Mouse (Mus musculus) olfactory bulb, adult 2 months (tissue): ENCODE data around the gene Stpg1.

Source experiments
- CTCF ChIP-seq: fragments of 200-500 bp; IDR thresholded peaks from 2 replicates; pipeline ENCODE4 v1.5.1; 2012; ENCODE audit warnings: low read depth, mild to moderate bottlenecking, low read length, moderate library complexity; ENCODE audit not compliant: insufficient read depth
- POLR2A ChIP-seq: fragments of 200-500 bp; IDR thresholded peaks from 2 replicates; pipeline ENCODE4 v1.6.1; 2012; ENCODE audit warnings: mild to moderate bottlenecking, low read depth, low read length, moderate library complexity; ENCODE audit not compliant: insufficient read depth

- TF ChIP-seq CTCF = no peak
- TF ChIP-seq POLR2A = no peak
These were observed 90.2 kb downstream of the Stpg1 start for GRCm38 (mm10) chr4:135584838-135585237.
